Mouse (Mus musculus) liver, adult 2 months (tissue): ENCODE results near the gene Cyp2c54. TPM values are rescaled to one million over a fixed set of nuclear protein-coding genes. Genes with fewer than 3 reads are reported as not detected.
A peak's percentile ranks its signal among the peaks of the same experiment; 100 is the strongest.
"Not testable (repeated sequence)": the region's sequence is repeated elsewhere in the genome, so short reads cannot be mapped to it uniquely, and the experiment has no call there.

Source experiments
- DNase-seq: peaks from one replicate; pipeline ENCODE4 v3.0.0-alpha.2; 2011; ENCODE audit warnings: low read depth, low spot score; ENCODE audit errors: extremely low read depth
- H3K27ac ChIP-seq: fragments of 200-500 bp; replicated peaks from 2 replicates; pipeline ENCODE4 v1.5.1; 2012; ENCODE audit warnings: low read depth, mild to moderate bottlenecking, control low read depth, inconsistent platforms, low read length; ENCODE audit not compliant: insufficient read depth
- H3K27me3 ChIP-seq: fragments of 200-500 bp; 2 replicates; pipeline ENCODE4 v1.6.1; 2012; ENCODE audit warnings: mild to moderate bottlenecking, moderate library complexity, low read length, inconsistent platforms; ENCODE audit not compliant: control insufficient read depth, insufficient read depth
- H3K36me3 ChIP-seq: fragments of 200-500 bp; 2 replicates; pipeline ENCODE4 v1.6.1; 2012; ENCODE audit warnings: low read length, inconsistent platforms; ENCODE audit not compliant: control insufficient read depth, insufficient read depth
- H3K4me1 ChIP-seq: fragments of 200-500 bp; 2 replicates; pipeline ENCODE4 v1.6.1; 2011; ENCODE audit warnings: low read length; ENCODE audit not compliant: control insufficient read depth, insufficient read depth
- H3K4me3 ChIP-seq: fragments of 200-500 bp; 2 replicates; pipeline ENCODE4 v1.5.1; 2011; ENCODE audit warnings: low read depth, mild to moderate bottlenecking, control low read depth, low read length, moderate library complexity; ENCODE audit not compliant: insufficient read depth
- H3K79me2 ChIP-seq: fragments of 200-500 bp; 2 replicates; pipeline ENCODE4 v1.6.1; 2012; ENCODE audit warnings: inconsistent platforms, mild to moderate bottlenecking, low read length, moderate library complexity; ENCODE audit not compliant: control insufficient read depth, insufficient read depth
- H3K9ac ChIP-seq: fragments of 200-500 bp; 2 replicates; pipeline ENCODE4 v1.6.1; 2012; ENCODE audit warnings: low read depth, mild to moderate bottlenecking, control low read depth, inconsistent platforms, low read length
- CTCF ChIP-seq: fragments of 200-500 bp; IDR thresholded peaks from 2 replicates; pipeline ENCODE4 v1.5.1; 2011; ENCODE audit warnings: low read depth, low read length, control low read depth
- POLR2A ChIP-seq: fragments of 200-500 bp; IDR thresholded peaks from 2 replicates; pipeline ENCODE4 v1.6.1; 2011; ENCODE audit warnings: low read length, control low read depth; ENCODE audit not compliant: insufficient read depth; ENCODE audit errors: extremely low read depth
- WGBS: fragments of 180-500 bp; shearing (Covaris S2); methylation state at CpG from one replicate; pipeline ENCODE4 v1.1.7; 2018; 5-methylcytosine and 5-hydroxymethylcytosine counted together
- polyA plus RNA-seq: library from polyadenylated mRNA; depleted of rRNA; stranded (reverse); fragments of >200 nt; gene quantifications from 2 replicates; pipeline ENCODE4 v1.2.3, GENCODE M21; 2012; rRNA removed
- total RNA-seq: library from RNA; depleted of rRNA; stranded (reverse); fragments of >200 nt; gene quantifications from 2 replicates; pipeline ENCODE4 v1.2.3, GENCODE M21; 2014; rRNA removed

Cyp2c54 gene
- 572 and 995 TPM in 2 replicates for total RNA-seq
- polyA plus RNA-seq, result 179 and 234 TPM in 2 replicates

DNA sequence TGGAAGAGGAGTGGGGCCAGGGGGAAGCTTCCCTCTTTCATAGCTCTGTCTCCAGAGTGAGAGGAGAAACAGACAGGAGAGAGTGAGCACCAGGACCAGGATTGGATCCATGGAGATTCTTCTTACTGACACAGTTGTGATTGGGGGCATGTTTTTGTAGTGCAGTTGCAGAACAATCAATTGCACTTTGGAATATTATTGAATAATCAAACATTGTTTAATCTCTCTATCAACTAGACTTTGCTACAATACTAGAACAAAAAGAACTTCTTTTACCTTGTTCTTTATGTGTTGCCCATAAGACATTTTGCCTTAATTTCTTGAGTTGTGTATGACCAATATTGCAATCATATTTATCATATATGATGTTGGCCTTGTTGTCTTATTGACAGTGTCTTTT, at the start of gene Cyp2c54:
TSS of gene Cyp2c54 (minus strand) at position 127 of the 400 bp plus-strand sequence.
- Histone ChIP-seq H3K27ac (0 out of 2 replicates have a peak within 1 kb of the TSS, but pooled peaks have one; percentile 7), H3K36me3 (peaks cover 6% of the 10 kb centered on the region), H3K79me2 (no peaks in the 10 kb centered on the region), H3K9ac (peak within 1 kb of the TSS; percentile 61; the same call in 1 of the 2 replicates), H3K4me1 (peaks cover 2% of the 10 kb centered on the region; the same call in 1 of the 2 replicates), H3K4me3 (peak within 1 kb of the TSS; percentile 68), H3K27me3 (no peaks in the 10 kb centered on the region)
- TF ChIP-seq POLR2A, result no peak
- peak; percentile 91 for DNase-seq

DNA sequence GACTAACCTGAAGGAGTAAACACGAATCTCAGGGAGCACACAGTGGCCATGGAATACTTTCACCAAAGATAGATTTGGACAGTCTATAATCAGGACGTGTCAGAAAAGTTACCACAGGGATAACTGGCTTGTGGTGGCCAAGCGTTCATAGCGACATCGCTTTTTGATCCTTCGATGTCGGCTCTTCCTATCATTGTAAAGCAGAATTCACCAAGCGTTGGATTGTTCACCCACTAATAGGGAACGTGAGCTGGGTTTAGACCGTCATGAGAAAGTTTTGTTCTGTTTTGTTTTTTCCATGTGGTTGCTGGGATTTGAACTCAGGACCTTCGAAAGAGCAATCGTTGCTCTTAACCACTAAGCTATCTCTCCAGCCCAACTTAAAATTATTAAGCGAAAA, 46.0 kb upstream of the Cyp2c54 start:
- H3K9ac ChIP-seq, H3K4me3 ChIP-seq, H3K4me1 ChIP-seq, H3K27me3 ChIP-seq, H3K27ac ChIP-seq, H3K36me3 ChIP-seq, DNase-seq, H3K79me2 ChIP-seq: not testable (repeated sequence)
- 81% methylated on average over 13 of the region's 13 CpGs for WGBS

DNA sequence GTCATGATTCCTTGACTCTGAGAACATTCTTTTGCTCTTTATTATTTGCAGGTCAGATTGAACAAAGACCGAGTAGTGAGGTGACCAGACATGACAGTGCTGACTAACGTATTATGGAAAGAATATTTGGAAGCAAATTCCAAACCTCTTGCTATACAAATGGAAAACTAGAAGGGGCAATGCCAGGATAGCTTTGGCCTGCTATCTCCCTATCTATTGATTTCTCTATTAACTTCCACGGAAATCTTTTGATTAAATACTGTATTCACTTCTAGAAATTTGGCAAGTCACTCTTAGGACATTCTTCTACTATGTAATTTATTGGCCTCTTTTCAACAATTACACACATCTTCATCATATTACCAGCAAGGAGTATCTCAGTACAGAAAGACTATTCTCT, 17.5 kb upstream of the Cyp2c54 start:
- H3K36me3 ChIP-seq, result peaks cover 2% of the 10 kb centered on the region; the same call in 1 of the 2 replicates
- H3K27me3 ChIP-seq, result no peaks in the 10 kb centered on the region
- TF ChIP-seq POLR2A, result no peak
- TF ChIP-seq CTCF, result no peak
- 17% methylated on average over 3 of the region's 3 CpGs for WGBS
- no peak overlapping the region for H3K9ac ChIP-seq
- H3K4me1 ChIP-seq, result peaks cover 3% of the 10 kb centered on the region; the same call in 1 of the 2 replicates
- H3K27ac ChIP-seq, result no peak overlapping the region
- H3K4me3 ChIP-seq, result peak overlapping the region; percentile 57; the same call in 1 of the 2 replicates
- DNase-seq, result peak; percentile 84
- no peaks in the 10 kb centered on the region for H3K79me2 ChIP-seq

DNA sequence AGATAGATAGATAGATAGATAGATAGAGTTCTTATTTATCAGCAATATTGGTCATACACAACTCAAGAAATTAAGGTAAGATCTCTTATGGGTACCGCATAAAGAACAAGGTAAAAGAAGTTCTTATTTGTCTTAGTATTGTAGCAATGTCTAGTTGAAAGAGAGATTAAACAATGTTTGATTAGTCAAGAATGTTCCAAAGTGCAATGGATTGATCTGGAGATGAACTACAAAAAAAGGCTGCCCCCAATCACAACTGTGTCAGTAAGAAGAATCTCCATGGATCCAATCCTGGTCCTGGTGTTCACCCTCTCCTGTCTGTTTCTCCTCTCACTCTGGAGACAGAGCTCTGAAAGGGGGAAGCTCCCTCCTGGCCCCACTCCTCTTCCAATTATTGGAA, 15.8 kb upstream of the Cyp2c54 start, which contains the start of gene Cyp2c50:
TSS of gene Cyp2c50 (plus strand) at position 268 of the 400 bp plus-strand sequence.
- not testable (repeated sequence) for H3K36me3 ChIP-seq, H3K27me3 ChIP-seq, H3K79me2 ChIP-seq, H3K4me1 ChIP-seq
- Histone ChIP-seq H3K9ac (peak within 1 kb of the TSS; percentile 54), H3K27ac (peak within 1 kb of the TSS; percentile 85), H3K4me3 (peak within 1 kb of the TSS; percentile 57)
- DNase-seq, result peak; percentile 90
- 28% methylated on average over 1 of the region's 1 CpGs for WGBS

DNA sequence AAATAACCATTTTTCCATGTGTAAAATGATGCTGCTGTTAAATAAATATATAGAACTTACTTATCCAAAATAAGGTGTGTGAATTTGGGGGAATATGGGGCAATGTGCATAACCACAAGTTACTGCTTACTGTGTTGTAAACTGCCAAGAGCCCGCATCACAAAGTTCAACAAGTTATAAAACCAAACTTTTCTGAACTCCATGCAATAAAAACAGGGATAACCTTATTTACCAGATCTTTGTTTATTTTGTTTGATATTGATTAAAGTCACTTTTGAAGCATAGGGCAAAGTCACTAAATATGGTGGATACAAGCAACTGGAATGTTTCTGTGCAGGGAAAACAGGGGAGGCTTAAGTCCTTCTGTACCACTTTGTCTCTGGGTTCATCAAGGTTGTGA, 14.8 kb upstream of the Cyp2c54 start:
- Histone ChIP-seq H3K36me3 (peaks cover 2% of the 10 kb centered on the region; the same call in 1 of the 2 replicates), H3K79me2 (no peaks in the 10 kb centered on the region), H3K4me1 (peaks cover 3% of the 10 kb centered on the region; the same call in 1 of the 2 replicates), H3K4me3 (no peak overlapping the region), H3K27me3 (no peaks in the 10 kb centered on the region), H3K27ac (no peak overlapping the region), H3K9ac (no peak overlapping the region)
- TF ChIP-seq POLR2A (no peak), CTCF (no peak)
- DNase-seq, result peak; percentile 98
- WGBS, result 36% methylated on average over 1 of the region's 1 CpGs

DNA sequence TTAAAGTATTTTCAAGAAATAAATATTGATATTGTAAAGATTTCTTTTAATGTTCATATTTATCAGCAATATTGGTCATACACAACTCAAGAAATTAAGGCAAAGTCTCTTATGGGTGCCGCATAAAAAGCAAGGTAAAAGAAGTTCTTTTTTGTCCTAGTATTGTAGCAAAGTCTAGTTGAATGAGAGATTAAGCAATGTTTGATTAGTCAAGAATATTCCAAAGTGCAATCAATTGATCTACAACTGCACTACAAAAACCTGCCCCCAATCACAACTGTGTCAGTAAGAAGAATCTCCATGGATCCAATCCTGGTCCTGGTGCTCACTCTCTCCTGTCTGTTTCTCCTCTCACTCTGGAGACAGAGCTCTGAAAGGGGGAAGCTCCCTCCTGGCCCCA, 81.5 kb downstream of the Cyp2c54 start, which contains the start of gene Cyp2c37:
TSS of gene Cyp2c37 (plus strand) at position 285 of the 400 bp plus-strand sequence.
- peak within 1 kb of the TSS; percentile 50 for H3K4me3 ChIP-seq
- DNase-seq, result peak; percentile 96
- 42% methylated on average over 1 of the region's 1 CpGs for WGBS
- not testable (repeated sequence) for H3K4me1 ChIP-seq, H3K79me2 ChIP-seq, H3K9ac ChIP-seq, H3K27me3 ChIP-seq, H3K27ac ChIP-seq, H3K36me3 ChIP-seq
